ENCODE assay signal across 13 mouse cellular contexts in genomic region chr13:30650684-30651083, GRCm38 (mm10).
"Had no signal": no experiment of that assay in that cellular context is flagged by ENCODE, and none has a peak within 500 bp of the region (broad histone marks: within the 10 kb centered on the region; RNA-seq: fewer than 3 reads in every experiment).

No protein-coding gene starts in this region.

- DNase-seq: kidney, postnatal 10 days; kidney, postnatal 36 days; layer of hippocampus, postnatal 36 days; liver; lung, adult 18-20 months; lung, postnatal 10 days; lung, postnatal 36 days; right cerebral cortex, adult 18-20 months; right cerebral cortex, postnatal 14 days; right cerebral cortex, postnatal 4 days; thymus, adult 2 months; thymus, postnatal 14 days; thymus, postnatal 4 days had no signal
